Mouse (Mus musculus): ENCODE measurements around the gene Ddi1.

DNA sequence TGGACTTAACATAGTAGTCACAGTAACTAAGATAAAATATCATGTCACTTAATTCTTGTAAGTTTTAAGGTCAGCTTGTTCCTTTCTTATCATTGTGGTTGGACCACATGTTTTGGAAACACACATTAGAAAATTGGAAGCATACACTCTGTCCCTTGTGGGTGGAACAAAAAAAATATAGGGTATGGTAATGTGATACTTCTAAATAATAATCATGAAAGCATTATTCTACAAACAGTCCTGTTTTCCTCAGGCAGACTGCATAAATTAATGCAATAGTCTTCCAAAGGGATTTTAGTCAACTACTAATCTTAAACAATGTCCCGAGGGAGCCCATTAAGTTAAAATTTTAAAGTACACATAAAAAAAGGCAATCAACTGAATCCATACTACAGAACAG is 6.7 kb upstream of the Ddi1 start:
- TF ChIP-seq CHD2 (IDR thresholded peaks at IDR 0.05; ENCODE audit: low read depth, low read length) (no peak), ZNF384 (IDR thresholded peaks at IDR 0.05; ENCODE audit: low read depth, low read length) (no peak), ZC3H11A (IDR thresholded peaks at IDR 0.05; ENCODE audit: borderline replicate concordance, low read depth, low read length) (no peak), MAFK (IDR thresholded peaks at IDR 0.05; ENCODE audit: insufficient read depth, low read depth, low read length) (no peak)

Data from ES-E14 (cell line).